Mouse (Mus musculus) cortical plate, adult 2 months (tissue): Measurements from ENCODE around the gene Lipc.

Experiments used
- CTCF ChIP-seq: fragments of 200-500 bp; IDR thresholded peaks from 2 replicates; pipeline ENCODE4 v1.5.1; 2011; ENCODE audit warnings: mild to moderate bottlenecking, control low read depth, low read length; ENCODE audit not compliant: insufficient read depth; ENCODE audit errors: extremely low read depth
- POLR2A ChIP-seq: fragments of 200-500 bp; IDR thresholded peaks from 2 replicates; pipeline ENCODE4 v1.6.1; 2011; ENCODE audit warnings: mild to moderate bottlenecking, low read length, control low read depth; ENCODE audit not compliant: insufficient read depth; ENCODE audit errors: extremely low read depth

GRCm38 (mm10) chr9:70957717-70958116 lies 5.7 kb upstream of the Lipc start:
- TF ChIP-seq CTCF (no peak), POLR2A (no peak)
